Mouse (Mus musculus): ENCODE results near the gene Lat2. TPM values are rescaled to one million over a fixed set of nuclear protein-coding genes. Genes with fewer than 3 reads are reported as not detected.

The Lat2 gene
- polyA plus RNA-seq, 1 experiment from 2014 or later, result 4.2 TPM

DNA sequence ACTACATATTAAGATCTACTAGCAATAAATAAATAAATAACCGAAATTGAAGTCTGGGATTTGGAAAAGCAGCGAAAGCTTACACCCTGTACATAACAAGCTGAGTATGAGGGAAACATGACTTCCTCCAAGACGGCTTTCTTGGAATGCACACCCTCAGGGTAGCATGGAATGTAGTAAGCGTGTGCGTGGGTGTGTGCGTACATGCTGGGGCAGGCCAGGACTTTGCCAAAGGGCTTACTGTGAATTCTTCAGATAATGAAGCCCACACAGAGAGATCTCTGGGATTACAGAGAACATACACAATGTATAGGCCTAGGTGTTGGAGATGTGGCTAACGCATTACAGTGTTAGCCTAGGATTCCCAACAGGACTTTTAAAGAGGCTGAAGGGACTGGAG is 37.3 kb downstream of the Lat2 start:
- DNase-seq (ENCODE audit: extremely low spot score, low spot score), result no peak
- no peak overlapping the region for H3K27ac ChIP-seq

GRCm38 (mm10) chr5:134576517-134577220 is 38.2 kb downstream of the Lat2 start:
- peaks cover 12% of the 10 kb centered on the region for H3K4me1 ChIP-seq
- 80% methylated on average over 14 of the region's 14 CpGs for WGBS

More for the DNA sequence above, 37.3 kb downstream of the Lat2 start:
- Histone ChIP-seq H3K9me3 (no peaks in the 10 kb centered on the region), H3K4me1 (peaks cover 4% of the 10 kb centered on the region), H3K4me3 (no peak overlapping the region), H3K36me3 (replicated peaks) (no peaks in the 10 kb centered on the region), H3K27me3 (ENCODE audit: poor library complexity, severe bottlenecking) (peaks cover 12% of the 10 kb centered on the region)
- 89% methylated on average over 7 of the region's 7 CpGs for WGBS

DNA sequence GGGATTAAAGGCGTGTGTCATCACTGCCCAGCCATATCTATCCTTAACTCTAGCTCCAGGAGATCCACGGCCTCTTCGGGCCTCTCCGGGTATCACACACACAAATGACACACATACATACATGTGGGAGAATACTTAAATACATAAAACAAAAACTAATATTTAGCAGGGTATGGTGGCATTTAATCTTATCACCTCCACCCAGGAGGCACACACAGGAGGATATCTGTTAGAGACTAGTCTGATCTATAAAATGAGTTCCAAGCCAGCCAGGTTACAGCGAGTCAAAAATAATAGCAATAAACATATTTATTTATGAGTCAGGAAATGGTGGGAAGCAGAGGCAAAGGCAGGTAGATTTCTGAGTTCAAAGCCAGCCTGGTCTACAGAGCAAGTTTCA is 39.0 kb downstream of the Lat2 start:
- no peaks in the 10 kb centered on the region for H3K36me3 ChIP-seq (replicated peaks)
- 94% methylated on average over 5 of the region's 5 CpGs for WGBS

More at GRCm38 (mm10) chr5:134576517-134577220, 38.2 kb downstream of the Lat2 start:
- Histone ChIP-seq H3K9me3 (no peaks in the 10 kb centered on the region), H3K27me3 (ENCODE audit: poor library complexity, severe bottlenecking) (peaks cover 15% of the 10 kb centered on the region), H3K4me3 (no peak overlapping the region), H3K36me3 (replicated peaks) (no peaks in the 10 kb centered on the region), H3K27ac (no peak overlapping the region)
- no peak for DNase-seq (ENCODE audit: extremely low spot score, low spot score)

DNA sequence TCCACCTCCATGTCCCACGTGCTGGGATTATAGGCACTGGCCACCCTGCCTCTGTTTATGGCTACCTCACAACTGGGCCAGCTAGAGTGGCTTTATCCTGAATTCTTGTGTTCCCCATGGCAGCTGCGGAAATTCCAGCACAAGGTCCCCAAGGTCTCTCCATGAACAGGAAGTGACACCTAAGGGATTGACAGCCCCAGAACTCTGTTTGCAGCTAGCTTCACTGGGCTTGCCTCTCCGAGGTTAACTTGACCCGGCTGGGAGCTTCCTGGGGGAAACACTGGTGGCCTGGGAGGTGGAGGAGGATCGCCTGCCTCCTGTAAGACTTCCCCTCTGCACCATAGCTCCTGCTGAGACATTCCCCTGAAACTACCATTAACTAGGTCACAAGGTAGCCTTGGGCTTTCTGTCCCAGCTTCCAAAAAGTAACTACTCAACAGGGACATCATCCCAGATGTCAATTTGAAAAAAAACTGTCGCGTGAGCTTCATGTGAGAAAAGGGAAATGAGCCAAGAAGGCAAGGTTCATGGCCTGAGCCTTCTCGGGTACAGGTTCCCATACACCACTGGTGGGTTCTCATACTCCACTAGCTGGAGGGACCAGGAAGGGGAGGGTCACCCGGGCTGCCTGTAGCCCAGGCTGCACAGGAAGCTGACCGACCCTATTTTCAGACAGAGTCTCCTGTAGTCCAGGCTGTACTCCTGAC is 42.2 kb downstream of the Lat2 start:
- WGBS, result 48% methylated on average over 10 of the region's 10 CpGs
- peak overlapping the region; percentile 79; the same call in 1 of the 2 replicates for H3K27ac ChIP-seq
- H3K9me3 ChIP-seq, result peaks cover 5% of the 10 kb centered on the region; the same call in 1 of the 2 replicates
- peaks cover 29% of the 10 kb centered on the region for H3K4me1 ChIP-seq
- peak overlapping the region; percentile 60 for H3K4me3 ChIP-seq
- no peaks in the 10 kb centered on the region for H3K36me3 ChIP-seq (replicated peaks)
- DNase-seq (ENCODE audit: extremely low spot score, low spot score), result no peak
- H3K27me3 ChIP-seq (ENCODE audit: poor library complexity, severe bottlenecking), result peaks cover 15% of the 10 kb centered on the region

More for the DNA sequence above, 39.0 kb downstream of the Lat2 start:
- peaks cover 3% of the 10 kb centered on the region; the same call in 1 of the 2 replicates for H3K9me3 ChIP-seq
- H3K4me3 ChIP-seq, result no peak overlapping the region
- H3K27ac ChIP-seq, result no peak overlapping the region
- peaks cover 15% of the 10 kb centered on the region for H3K4me1 ChIP-seq
- peaks cover 15% of the 10 kb centered on the region for H3K27me3 ChIP-seq (ENCODE audit: poor library complexity, severe bottlenecking)
- DNase-seq (ENCODE audit: extremely low spot score, low spot score), result no peak

- H3K27ac ChIP-seq, result peak overlapping the region; percentile 79
- H3K27me3 ChIP-seq (ENCODE audit: poor library complexity, severe bottlenecking), result peaks cover 15% of the 10 kb centered on the region
- peaks cover 29% of the 10 kb centered on the region for H3K4me1 ChIP-seq
- H3K4me3 ChIP-seq, result peak overlapping the region; percentile 60
- no peaks in the 10 kb centered on the region for H3K36me3 ChIP-seq (replicated peaks)
- peaks cover 5% of the 10 kb centered on the region; the same call in 1 of the 2 replicates for H3K9me3 ChIP-seq
- 3% methylated on average over 23 of the region's 23 CpGs for WGBS
- peak; percentile 55 for DNase-seq (ENCODE audit: extremely low spot score, low spot score)
These were observed 42.9 kb downstream of the Lat2 start for GRCm38 (mm10) chr5:134571730-134572507.

- WGBS, result 77% methylated on average over 8 of the region's 8 CpGs
- H3K27me3 ChIP-seq (ENCODE audit: poor library complexity, severe bottlenecking), result peaks cover 15% of the 10 kb centered on the region
- H3K4me1 ChIP-seq, result peaks cover 29% of the 10 kb centered on the region
- no peak for DNase-seq (ENCODE audit: extremely low spot score, low spot score)
- peaks cover 5% of the 10 kb centered on the region; the same call in 1 of the 2 replicates for H3K9me3 ChIP-seq
- no peak overlapping the region for H3K4me3 ChIP-seq
- H3K36me3 ChIP-seq (replicated peaks), result no peaks in the 10 kb centered on the region
- H3K27ac ChIP-seq, result peak overlapping the region; percentile 31; the same call in 1 of the 2 replicates
These were observed 45.8 kb downstream of the Lat2 start for GRCm38 (mm10) chr5:134568964-134569491.

GRCm38 (mm10) chr5:134568030-134568429 is 46.8 kb downstream of the Lat2 start:
- H3K4me3 ChIP-seq, result no peak overlapping the region
- H3K27ac ChIP-seq, result no peak overlapping the region
- H3K9me3 ChIP-seq, result peaks cover 5% of the 10 kb centered on the region; the same call in 1 of the 2 replicates
- DNase-seq (ENCODE audit: extremely low spot score, low spot score), result no peak
- peaks cover 8% of the 10 kb centered on the region for H3K27me3 ChIP-seq (ENCODE audit: poor library complexity, severe bottlenecking)
- H3K36me3 ChIP-seq (replicated peaks), result no peaks in the 10 kb centered on the region
- peaks cover 29% of the 10 kb centered on the region for H3K4me1 ChIP-seq
- 73% methylated on average over 3 of the region's 3 CpGs for WGBS

- peaks cover 24% of the 10 kb centered on the region for H3K4me1 ChIP-seq
- no peaks in the 10 kb centered on the region for H3K36me3 ChIP-seq (replicated peaks)
- WGBS, result 89% methylated on average over 4 of the region's 4 CpGs
- H3K27me3 ChIP-seq (ENCODE audit: poor library complexity, severe bottlenecking), result peaks cover 2% of the 10 kb centered on the region
- H3K27ac ChIP-seq, result no peak overlapping the region
- H3K4me3 ChIP-seq, result no peak overlapping the region
- DNase-seq (ENCODE audit: extremely low spot score, low spot score), result no peak
- peaks cover 5% of the 10 kb centered on the region; the same call in 1 of the 2 replicates for H3K9me3 ChIP-seq
These were observed 47.4 kb downstream of the Lat2 start for GRCm38 (mm10) chr5:134567445-134567844.

DNA sequence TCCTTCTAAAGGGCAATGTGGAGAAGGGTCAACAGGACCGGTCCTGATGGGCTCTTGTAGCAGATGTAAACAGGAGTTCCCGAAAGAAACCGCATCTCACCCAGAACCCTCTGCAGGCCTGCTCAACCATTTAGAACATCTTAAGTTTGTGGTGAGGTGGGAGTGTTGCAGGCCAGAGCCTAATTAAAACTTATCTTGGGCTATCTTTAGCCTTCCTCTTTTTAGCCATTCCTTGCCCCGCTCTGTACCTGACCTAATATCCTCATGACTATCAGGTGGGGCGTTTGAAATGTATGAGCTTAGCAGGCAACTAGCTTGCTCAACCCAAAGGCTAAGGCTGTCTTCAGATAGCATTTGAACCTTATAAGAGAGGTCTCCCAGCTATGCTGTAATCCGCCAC is 49.1 kb downstream of the Lat2 start:
- Histone ChIP-seq H3K36me3 (replicated peaks) (no peaks in the 10 kb centered on the region), H3K27ac (no peak overlapping the region), H3K27me3 (ENCODE audit: poor library complexity, severe bottlenecking) (no peaks in the 10 kb centered on the region), H3K4me3 (no peak overlapping the region), H3K9me3 (peaks cover under 1% of the 10 kb centered on the region; the same call in 1 of the 2 replicates), H3K4me1 (peaks cover 14% of the 10 kb centered on the region)
- no peak for DNase-seq (ENCODE audit: extremely low spot score, low spot score)
- 93% methylated on average over 6 of the region's 6 CpGs for WGBS

DNA sequence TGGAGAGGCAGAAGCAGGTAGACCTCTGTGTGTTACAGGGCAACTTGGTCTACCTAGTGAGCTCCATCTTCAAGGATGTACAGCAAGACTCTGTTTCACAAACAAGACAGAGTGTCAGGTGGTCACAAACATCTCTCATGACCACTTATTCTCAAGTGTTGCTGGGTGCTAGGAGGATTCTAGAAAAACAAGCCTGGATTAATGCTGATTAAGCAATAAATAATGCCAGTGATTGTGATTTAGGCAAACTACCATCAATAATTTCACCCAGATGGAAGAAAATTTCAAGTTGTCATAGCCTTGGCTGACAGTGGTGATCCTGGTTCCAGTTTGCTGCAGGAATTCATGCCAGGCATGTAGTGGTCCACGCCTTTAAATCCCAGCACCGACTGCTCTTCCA is 50.6 kb downstream of the Lat2 start:
- H3K4me3 ChIP-seq, result no peak overlapping the region
- no peaks in the 10 kb centered on the region for H3K9me3 ChIP-seq
- H3K27ac ChIP-seq, result no peak overlapping the region
- H3K4me1 ChIP-seq, result peaks cover 14% of the 10 kb centered on the region
- no peaks in the 10 kb centered on the region for H3K27me3 ChIP-seq (ENCODE audit: poor library complexity, severe bottlenecking)
- H3K36me3 ChIP-seq (replicated peaks), result no peaks in the 10 kb centered on the region
- DNase-seq (ENCODE audit: extremely low spot score, low spot score), result no peak
- WGBS, result 96% methylated on average over 2 of the region's 2 CpGs

DNA sequence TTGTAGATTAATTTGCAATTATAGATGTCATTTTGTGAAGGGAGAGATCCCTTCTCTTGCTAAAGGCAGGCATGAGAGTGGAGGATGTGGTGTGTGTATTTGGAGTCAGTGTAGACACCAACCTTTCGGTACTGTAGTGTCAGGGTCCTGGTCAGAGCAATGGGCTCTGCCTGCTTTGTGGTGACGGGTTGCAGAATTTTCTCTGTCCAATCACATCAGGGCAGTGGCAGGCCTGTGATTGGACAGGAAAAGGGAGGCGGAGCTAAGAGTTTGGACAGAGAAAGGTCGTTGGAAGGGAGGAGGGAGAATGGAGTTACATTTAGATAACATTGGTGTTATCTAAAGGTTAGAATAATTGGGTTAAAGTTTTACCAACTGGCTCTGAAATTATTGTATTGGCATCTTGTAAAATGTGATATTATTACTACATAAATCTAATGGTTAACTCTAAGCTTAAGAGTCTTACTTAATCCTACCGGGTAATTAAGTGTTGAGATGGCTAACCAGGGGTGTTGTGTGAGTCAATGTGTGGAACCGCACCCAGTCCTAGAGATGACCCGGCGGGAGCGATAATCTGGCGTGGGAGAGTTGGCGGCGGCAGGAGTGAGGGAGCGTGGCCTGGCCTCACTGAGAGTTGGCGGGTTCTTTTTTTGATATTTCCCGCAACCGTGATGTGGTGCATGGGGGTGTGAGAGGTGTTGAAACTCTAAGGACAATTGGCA is 54.2 kb downstream of the Lat2 start:
- H3K36me3 ChIP-seq (replicated peaks), result no peaks in the 10 kb centered on the region
- no peak overlapping the region for H3K4me3 ChIP-seq
- WGBS, result 79% methylated on average over 16 of the region's 16 CpGs
- peaks cover 7% of the 10 kb centered on the region for H3K4me1 ChIP-seq
- no peak for DNase-seq (ENCODE audit: extremely low spot score, low spot score)
- H3K9me3 ChIP-seq, result no peaks in the 10 kb centered on the region
- no peaks in the 10 kb centered on the region for H3K27me3 ChIP-seq (ENCODE audit: poor library complexity, severe bottlenecking)
- no peak overlapping the region for H3K27ac ChIP-seq

GRCm38 (mm10) chr5:134560071-134560449 is 54.8 kb downstream of the Lat2 start, which contains the start of gene Syna:
TSS of gene Syna (minus strand) at chr5:134560171.
- Histone ChIP-seq H3K36me3 (replicated peaks) (no peaks in the 10 kb centered on the region), H3K27ac (no peak within 1 kb of the TSS)
- DNase-seq (ENCODE audit: extremely low spot score, low spot score), result no peak

More at GRCm38 (mm10) chr5:134560071-134560449, 54.8 kb downstream of the Lat2 start, which contains the start of gene Syna:
- no peak within 1 kb of the TSS for H3K4me3 ChIP-seq
- H3K4me1 ChIP-seq, result peaks cover 12% of the 10 kb centered on the region
- H3K27me3 ChIP-seq (ENCODE audit: poor library complexity, severe bottlenecking), result no peaks in the 10 kb centered on the region
- 90% methylated on average over 7 of the region's 7 CpGs for WGBS
- H3K9me3 ChIP-seq, result no peaks in the 10 kb centered on the region
